Mouse (Mus musculus) erythroblast, adult 5-6 weeks (primary cell): ENCODE measurements at regions not wholly inside any gene's neighbourhood (a gene's known extent, or its start where the extent isn't known, plus 50 kb on each side); places are given as distances from the start of the nearest gene placed in this dataset.
A peak's percentile ranks its signal among the peaks of the same experiment; 100 is the strongest.

Experiments
- ATAC-seq: replicated peaks from 2 replicates; pipeline ENCODE4 v1.8.0; 2016; ENCODE audit warnings: moderate number of reproducible peaks, mild to moderate bottlenecking, moderate TSS enrichment, inconsistent platforms; ENCODE audit not compliant: poor library complexity, low FRiP score, severe bottlenecking

DNA sequence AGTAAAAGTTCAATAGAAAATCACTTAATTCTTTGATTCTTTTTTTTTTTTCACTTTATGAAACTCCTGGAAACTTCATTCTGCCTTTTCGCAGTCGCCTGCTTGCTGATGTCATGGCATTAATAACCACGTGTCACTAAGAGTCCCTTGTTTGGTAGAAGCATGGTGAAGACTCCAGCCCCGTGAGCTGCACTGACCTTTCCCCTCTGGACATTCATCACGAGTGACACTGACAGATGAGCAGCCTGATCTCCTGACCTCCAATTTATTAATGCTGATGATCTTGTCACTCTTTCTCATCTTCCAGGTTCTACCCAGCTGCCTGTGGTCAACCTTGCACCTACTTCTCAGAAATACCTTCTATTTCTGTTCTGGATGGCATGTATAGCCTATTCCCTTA, 867.1 kb upstream of the Slit2 start:
- ATAC-seq = no peak

DNA sequence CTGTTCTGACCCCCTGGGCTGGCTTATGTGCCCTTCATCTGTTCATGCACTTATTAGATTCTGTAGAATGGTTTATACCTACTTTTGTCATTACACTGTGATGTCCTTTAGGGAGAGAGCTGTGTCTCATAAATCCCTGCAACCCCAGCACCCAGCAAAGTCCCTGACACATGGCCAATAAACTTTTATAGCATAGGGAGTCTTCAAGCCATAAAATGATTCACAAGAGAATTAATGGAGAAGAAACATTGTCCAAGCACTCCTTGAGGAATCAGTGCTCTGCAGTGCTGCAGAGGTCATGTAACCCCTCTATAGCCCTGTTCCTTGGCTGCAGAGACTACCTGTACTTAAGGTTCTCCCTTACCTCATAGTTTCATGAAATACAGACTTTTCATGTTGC, 887.2 kb upstream of the Slit2 start:
- no peak for ATAC-seq

DNA sequence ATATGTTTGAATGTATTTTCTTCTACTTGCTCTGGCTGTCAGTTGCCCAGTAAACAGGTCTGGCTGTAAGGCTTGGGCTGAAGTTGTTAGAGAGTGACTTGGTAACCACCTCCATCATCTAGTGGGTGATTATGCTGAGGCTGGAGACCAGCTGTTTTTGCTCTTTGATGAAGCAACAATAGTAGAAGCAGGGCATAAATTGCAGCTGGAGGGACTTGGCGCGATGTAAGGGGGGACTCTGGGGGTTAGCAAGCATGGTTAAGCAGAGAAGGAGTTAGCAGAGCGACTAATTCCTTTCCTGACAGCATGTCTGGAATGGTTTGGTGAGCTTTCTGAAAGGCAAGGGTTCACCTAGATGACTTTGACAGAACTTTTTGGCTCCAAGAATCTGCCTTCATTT, 930.0 kb upstream of the Slit2 start:
- no peak for ATAC-seq

GRCm38 (mm10) chr5:47036752-47037151, 946.2 kb upstream of the Slit2 start:
- no peak for ATAC-seq

DNA sequence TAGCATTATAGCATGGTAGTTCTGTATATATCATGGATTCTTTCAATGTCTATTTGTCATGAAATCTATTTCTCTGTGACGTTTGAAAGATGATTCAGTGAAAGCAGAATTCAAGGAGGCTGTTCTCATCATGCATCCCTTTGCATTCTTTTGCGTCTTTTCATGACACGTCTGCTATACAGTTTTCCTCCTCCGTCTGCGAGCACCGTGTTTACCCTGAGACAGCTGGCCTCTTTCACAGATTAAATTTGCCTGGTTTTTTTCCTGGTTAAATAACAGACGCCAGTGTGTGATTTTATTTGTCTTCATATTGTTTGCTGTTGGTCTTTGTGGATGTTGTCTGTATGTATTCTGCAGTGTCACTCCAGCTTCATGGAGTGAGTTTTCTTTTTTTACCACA, 948.9 kb upstream of the Slit2 start:
- no peak for ATAC-seq

GRCm38 (mm10) chr5:47014351-47014750, 968.6 kb upstream of the Slit2 start:
- no peak for ATAC-seq

DNA sequence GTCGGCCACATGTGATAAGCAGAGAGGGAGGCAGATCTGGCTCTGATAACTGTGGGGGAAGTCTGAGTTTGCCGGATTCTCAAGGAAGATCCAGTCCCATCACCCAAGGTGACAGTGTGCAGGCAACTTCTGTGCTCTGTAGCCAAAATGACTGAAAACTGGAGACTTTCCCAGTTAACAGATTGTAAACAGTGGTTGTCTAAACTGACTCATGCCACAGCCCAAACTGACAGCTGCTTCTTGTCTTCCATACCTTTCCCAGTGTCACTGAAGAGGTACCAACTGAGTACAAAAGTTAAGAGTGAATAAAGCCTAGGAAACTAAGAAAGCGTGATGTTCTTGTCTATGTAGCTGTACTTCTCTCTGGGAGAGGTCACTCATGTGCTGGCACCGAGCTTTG, 990.4 kb upstream of the Slit2 start:
- no peak for ATAC-seq

DNA sequence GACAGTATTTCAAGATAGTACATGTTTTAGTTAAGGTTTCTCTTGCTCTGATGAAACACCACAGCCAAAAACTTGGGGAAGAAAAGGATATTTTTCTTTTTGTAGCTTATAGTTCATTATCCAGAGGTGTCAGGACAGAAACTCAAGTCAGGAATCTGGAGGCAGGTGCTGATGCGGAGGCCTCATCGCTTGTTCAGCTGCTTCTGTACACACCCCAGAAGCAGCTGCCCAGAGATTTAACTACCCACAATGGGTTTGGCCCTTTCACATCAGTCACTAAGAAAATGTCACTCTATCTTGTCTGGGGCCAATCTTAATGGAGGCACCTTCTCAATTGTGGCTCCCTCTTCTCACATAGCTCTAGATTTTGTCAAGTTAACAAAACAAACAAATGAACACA, 996.4 kb upstream of the Slit2 start:
- no peak for ATAC-seq

DNA sequence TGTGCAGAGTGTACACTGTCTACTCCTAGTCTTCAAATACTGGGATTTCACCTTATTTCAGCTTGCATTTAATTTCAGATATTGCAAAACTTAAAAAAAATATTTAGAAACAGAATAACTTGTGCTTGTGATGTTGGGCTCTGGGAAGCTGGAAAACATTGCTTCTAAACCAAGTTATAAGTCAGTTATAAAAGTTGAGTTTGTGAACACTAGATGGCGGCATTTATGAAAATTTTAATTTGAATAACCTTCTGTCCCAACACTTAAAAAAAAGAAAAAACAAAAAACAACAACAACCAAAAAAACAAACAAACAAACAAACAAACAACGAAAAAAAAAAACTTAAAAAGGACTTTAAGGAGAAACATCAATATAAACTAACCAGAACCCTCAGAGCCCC, 1002.6 kb upstream of the Slit2 start:
- ATAC-seq = no peak

GRCm38 (mm10) chr5:46968870-46969436, 1014.0 kb upstream of the Slit2 start:
- ATAC-seq = no peak

DNA sequence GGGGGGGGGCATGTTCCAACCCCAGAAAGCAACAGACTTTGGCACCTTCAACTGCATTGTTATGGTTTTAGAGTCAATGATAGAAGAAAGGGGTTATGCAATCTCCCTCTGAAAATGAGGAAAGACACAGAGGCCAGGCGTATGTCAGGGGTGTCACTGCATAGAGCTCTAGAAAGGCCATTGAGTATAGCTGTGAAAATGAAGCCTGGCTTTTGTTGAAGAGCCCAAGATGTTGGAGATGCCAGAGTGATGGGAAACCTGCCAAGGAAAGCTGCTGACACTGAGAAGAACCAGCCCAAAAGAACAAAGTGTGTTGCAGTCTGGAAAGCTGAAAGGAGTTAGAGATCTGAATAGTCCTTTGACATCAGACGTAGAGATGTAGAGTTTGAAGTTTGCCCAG, 1022.2 kb upstream of the Slit2 start:
- no peak for ATAC-seq

DNA sequence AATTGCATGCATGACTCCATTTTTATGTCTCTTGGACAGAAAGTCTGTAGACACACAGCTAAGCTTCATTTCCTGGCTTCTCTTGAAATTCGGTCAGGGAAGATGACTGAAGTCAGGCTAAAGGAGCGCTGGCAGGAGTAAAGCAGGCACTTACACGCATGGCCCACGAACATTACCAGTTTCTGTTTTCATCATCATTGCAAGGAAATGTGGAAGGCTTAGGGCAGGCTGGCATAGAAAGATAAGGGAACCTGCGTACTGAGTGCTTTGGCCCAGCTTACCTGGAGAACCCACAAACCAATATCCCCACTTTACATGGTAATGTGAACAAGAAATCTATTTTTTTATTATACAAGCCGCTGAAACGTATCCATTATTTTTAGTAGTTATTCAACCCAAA, 1056.6 kb upstream of the Slit2 start:
- ATAC-seq = no peak

DNA sequence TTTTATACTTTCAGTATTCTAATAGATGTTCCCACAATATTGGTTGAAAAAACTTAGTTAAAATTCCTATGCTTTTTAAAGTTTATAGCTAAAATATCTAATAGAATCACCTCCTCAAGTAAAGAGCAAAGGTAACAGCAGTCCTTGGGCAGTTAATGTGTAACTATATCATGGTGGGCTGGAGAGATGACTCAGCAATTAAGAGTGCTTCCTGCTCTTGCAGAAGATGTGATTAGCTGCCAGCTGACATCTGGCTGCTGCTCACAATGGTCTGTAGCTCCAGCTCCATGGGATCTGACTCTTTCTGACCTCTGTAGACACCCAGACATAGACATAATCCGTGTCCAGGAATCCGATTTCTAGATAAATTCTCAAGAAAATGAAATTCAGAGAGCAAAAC, 1044.5 kb upstream of the Lcorl start:
- ATAC-seq = no peak

DNA sequence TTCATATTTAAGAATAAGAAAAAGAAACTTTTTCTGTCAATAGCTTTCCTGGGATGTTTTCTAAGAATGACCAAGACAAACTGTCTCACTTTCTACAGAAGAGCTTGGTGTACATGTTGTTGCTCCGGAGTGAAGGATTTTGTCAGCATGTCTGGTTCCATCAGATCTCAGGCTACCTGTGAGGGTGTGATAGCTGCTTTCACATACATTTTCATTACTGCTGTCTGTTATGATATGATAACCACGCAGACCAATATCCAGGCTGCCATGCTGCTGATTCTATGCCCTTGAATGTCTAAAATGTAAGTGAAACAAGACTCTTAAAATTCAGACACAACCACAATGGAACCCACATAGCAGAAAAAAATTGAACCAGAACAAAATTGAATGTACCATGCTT, 1036.6 kb upstream of the Lcorl start:
- ATAC-seq = peak; percentile 60

GRCm38 (mm10) chr5:46883956-46884355, 1026.5 kb upstream of the Lcorl start:
- ATAC-seq = no peak

DNA sequence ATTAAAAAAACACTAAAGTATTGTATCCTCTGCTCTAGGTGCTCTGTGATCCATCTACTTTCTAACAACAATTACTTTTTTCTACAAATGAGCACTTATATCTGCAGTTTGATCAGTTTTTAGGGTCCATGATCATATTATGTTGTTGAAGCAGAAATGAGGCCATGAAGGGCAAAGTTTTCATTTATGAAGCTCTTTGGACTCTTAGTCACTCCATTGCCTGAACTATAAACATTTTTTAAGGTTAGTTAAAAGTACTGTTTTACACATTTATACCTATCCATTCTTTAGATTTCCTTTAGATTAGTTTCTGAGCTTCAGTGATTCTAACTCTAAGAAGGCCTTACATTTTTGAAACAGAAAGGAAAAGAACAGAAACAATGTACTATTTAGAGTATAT, 999.4 kb upstream of the Lcorl start:
- ATAC-seq = no peak

DNA sequence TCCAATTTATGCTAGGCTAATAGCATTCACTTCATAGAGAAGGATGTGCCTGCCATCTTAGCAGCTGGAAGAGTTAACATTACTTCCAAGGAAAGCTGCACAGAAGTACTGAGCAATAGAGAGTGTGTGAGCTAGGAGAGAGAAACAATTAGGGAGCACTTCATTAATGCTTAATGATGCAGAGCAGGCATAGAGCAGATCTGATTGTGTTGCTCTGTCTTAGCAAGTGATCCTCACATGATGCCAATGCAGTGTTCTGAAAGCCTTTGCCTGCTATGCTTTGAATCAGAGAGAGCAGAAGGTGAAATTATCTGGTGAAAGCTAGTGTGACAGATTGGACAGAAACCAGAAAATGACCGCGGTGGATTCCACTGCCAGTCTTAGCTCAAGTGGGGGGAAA, 987.8 kb upstream of the Lcorl start:
- ATAC-seq = no peak

DNA sequence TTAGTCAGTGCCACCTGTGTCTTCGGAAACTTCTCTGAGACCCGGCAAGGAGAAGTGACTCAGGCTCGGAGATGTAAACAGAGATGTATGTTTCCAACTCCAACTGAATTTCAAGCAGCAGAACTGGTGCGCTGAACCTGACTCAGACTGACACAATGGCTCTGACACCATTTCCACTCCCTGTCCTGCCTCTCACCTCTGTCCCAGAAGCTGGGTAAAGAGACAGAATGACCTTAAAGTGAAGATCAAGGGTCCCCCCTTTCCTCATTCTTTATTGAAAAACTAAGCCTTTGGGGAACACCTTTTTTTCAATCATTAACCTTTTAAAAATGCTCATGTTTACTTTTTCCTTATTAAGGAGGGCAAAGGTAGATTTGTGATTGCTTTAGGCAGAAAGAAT, 979.4 kb upstream of the Lcorl start:
- no peak for ATAC-seq

DNA sequence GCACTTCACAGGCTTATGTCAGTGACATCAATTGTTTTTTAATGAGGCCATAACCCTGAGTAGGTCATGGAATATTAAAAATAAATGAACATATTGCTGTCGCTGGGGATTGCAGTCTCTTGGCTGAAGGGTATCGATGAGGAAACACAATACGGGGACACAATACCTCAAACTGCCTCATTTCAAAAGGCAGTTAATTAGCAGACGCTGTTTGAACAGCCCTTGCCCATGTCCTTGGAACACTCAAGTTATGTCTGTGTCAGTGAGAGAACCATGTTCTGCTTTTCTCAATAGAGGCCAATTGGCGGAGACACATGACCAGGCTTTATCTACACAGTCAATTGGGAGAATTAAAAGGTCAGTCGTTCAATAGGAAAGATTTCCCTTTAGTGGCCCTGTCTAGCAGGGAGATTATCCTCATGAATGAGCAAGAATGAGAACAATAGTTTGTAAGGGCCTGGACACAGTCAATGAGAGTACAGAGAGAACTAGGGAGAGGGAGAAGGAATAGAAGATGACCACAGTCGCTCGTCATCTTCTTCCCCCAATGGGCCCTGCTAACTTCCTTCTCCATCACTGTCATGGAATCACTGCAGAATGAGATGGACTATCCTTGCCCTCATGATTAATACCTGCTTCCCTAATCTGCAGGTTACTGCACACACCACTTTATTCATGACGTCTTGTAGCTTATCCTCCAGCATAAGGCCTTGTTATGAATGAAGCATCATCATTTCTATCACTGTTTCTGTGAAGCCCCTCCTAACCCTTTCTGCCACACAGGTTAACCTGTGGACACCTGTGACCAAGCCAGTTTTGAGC, 973.6 kb upstream of the Lcorl start:
- ATAC-seq = no peak

- ATAC-seq = no peak
Measured at GRCm38 (mm10) chr5:46830114-46830513, 972.7 kb upstream of the Lcorl start.

- ATAC-seq = no peak
Measured at GRCm38 (mm10) chr5:46826381-46826780, 969.0 kb upstream of the Lcorl start.

DNA sequence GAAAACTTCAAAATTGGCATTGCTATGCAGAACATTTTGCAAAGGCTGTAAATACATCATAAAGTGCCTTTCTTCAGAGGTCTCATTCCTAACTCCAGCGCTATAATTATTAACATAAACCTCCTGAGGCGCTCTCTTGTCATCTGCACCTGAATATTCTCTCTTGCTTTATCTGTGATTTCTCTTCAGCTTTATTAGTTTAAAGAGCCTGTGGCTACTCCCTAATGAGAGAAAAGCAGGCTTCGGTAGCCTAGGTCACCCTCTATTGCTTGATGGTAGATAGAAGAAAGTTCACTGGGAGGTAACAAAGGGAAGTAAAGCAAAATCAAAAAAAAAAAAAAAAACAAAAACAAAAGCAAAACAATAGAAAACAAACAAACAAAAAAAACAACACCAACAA, 967.5 kb upstream of the Lcorl start:
- no peak for ATAC-seq
